Mouse (Mus musculus): ENCODE data around the gene Cep41.

Gene Cep41

DNA sequence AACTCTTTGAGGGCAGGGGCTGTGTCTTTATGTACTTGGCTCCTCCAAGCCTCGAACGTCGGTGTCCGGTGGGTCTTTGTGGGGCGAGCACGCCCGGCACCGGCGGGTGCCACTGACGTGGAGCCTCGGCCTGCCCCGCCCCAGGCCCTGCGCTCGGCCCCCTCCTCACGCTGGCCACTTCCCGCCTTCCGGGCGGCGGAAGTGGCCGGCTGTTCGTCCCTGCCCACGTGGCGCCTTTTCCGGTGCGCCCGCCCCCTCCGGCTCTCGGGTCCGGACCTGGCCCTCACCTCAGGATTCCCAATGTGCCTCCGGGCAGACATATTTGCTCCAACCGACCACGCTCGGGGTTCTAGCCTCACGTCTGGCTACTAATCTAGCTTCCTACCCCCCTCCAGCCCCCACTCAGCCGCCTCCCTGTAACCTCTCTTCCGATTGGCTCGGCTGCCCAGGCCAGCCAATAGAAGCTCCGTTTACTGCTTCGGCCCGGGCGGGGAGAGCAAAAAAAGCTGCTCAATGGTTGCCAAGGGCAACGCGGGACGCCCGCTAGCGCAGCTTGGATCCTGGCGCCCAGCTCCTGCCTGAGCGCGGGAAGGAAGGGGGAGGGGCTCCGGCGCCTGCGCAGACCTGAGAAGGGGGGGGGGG, at the start of gene Cep41:
TSS of gene Cep41 (minus strand) at position 400 of the 642 bp plus-strand sequence.
- DNase-seq (ENCODE audit: low read depth, low spot score): peak; percentile 96

DNA sequence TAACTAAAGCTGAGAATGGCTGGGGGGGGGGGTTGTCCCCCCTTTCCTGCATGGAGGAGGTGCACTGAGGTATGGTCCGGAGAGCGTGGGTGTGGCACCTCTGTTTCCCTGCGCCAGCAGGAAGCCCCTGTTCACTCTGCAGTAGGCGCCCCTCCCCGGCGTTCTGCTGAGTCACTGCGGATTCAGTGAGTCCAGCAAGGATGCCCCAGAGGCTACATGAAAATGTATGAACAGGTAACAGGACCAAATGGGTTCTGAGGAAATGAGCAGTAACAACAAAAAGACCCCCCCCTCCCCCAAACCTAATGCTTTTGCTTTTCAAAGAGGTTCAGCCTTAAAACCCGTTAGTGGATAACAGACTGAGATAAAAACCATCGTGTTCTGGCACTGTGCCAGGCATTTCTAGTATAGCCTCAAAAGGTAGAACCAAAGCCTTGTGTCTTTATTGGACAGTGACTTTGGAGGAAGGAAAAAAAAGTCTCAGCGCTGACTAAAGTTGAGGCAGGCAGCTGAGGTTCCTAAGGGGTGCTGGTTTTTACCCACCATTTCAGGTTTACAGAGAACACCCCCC, 45.7 kb upstream of the Cep41 start:
- no peak for DNase-seq (ENCODE audit: low read depth, low spot score)

DNA sequence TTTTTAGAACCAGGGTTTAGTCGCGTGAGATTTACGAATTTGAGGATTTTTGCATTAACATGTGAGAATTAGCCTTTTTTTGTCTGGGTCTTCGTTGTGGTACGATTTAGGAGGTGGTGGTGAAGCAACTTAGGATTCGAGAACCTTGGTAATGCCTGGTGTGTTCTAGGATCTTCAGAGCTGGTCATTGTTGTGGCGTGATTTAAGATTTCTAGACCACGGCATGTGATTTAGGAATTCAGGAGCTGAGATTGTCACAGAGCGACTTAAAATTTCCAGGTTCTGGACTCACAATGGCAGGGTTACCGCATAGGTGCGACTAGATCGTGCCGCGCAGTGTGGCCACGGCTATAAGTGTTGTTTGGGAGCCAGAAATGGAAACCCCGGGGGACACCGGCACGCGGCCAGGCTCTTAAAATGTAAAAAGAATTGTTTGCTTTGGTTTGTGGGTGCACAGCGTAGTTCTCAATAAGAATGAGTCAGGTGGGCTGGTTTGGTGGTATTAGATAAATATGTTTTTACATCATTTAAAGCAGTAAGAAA, 45.0 kb upstream of the Cep41 start:
- DNase-seq (ENCODE audit: low read depth, low spot score): no peak

DNA sequence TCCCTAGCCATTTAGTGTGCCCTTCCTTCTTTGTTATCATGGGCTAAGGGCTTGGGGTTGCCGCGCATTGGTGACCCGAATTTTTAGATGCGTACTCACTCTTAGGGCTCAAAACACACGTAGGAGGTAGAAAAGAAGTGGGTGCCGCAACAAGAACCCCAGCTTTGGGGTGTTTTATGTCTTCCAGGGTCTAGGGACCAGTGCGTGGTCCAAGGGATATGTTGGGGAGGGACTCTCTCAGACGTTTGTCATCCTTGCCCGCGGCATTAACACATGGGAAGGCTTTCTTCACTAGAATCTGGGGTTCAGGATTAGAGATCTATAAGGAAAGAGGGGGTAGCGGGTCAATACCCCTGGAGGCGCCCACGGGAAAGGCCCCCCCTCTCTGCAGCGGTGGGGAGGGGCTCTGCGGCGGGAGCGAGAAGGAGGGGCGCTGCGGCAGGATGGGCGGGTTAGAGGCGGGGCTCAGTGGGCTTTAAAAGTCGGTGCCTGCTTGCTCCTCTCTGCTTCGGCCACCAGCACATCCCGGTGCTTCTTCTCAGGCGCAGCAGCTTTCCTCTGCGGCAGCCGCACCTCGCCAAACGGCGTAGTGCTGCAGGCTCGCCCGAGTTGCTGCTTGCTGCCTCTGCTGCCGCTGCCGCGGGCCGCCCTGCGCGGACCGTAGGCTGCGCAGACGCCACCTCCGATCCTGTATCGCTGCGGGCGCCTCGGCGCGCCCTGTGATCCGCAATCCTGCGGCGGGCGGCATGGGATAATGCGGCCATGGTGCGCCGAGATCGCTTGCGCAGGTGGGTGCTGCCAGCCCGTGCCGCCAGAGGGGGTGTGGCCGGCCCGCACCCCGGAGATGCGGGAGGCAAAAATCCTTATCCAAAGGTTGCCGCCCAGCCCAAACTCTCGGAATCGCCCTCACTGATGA, 44.3 kb upstream of the Cep41 start:
- DNase-seq (ENCODE audit: low read depth, low spot score): no peak

DNA sequence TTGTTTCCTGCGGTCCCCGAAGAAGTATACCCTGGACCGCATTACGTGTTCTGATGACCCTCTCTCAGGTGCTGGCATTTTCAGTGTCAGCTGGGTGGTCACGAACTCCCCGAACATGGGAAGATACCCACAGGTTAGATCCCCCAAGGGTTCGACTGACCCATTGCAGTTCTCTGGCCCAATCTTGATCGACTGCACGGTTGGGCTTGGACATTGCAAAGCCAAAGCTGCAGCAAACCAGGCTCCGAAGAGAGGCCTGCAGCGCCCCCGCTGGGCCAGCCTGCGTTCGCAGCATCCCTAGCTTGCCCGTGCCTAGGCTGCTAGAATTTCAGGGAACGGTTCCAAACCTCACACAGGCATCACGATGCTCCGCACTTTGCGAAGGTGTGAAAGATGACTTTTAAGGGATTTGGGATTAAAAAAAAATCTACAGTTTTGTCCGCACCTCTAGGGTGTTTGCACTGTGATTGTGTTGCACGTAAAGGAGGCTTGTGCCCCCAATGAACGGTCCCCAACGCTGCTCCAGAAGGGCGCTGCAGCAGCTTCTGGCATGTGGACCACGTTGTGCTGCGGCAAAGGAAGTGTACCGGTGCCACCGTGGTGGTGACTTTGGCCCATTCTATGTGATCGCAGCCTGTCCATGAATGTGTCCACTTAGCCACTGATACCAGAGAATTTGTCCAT, 43.5 kb upstream of the Cep41 start:
- DNase-seq (ENCODE audit: low read depth, low spot score): no peak

DNA sequence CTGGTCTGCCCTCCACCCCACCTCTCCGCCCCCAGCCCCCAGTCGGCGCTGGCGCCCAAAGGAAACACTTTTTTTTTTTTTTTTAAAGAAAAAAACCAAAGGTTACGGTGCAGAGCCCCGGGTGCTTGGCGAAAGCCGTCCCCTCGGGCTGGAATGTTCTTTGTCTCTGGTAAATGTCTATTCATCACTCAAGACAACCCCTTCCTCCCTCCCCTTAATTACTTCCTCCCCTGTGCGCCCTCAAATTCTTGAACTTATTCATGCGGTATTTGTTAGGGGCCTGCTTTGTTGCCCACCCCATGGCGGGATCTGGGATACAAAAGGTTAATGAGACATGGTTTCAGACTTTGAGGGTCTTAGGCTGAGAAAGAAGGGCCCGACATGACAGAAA, 42.8 kb upstream of the Cep41 start:
- DNase-seq (ENCODE audit: low read depth, low spot score): no peak

DNA sequence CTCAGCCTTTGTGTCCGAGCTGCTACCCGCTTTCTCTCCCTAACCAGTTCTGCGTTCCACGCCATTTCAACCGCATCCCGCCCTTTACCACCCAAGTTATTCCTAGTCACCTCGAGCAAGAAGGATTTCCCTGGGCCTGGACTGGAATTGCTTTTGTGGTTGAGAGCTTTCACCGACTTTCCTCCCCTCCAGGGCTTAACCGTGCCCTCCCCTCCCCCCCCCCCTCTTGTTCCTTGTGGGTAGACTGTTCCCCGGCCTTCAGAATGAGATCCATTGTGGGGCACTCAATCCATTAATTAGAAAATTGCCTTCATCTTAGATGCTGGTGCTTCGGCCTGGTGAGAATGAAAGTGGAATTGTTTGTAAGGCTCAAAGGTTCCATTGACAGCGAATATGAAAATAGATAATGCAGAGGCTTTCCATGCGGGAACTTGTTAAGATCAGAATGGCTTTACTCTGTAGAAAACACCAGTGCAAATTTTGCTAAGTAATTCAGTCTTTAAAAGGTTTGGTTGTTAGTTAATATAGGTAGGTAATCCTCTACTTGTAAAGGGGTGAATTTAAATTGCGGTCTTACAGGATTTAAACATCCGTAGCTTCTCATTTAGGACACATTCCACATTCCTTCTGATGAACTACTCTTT, 42.3 kb upstream of the Cep41 start:
- DNase-seq (ENCODE audit: low read depth, low spot score): no peak

DNA sequence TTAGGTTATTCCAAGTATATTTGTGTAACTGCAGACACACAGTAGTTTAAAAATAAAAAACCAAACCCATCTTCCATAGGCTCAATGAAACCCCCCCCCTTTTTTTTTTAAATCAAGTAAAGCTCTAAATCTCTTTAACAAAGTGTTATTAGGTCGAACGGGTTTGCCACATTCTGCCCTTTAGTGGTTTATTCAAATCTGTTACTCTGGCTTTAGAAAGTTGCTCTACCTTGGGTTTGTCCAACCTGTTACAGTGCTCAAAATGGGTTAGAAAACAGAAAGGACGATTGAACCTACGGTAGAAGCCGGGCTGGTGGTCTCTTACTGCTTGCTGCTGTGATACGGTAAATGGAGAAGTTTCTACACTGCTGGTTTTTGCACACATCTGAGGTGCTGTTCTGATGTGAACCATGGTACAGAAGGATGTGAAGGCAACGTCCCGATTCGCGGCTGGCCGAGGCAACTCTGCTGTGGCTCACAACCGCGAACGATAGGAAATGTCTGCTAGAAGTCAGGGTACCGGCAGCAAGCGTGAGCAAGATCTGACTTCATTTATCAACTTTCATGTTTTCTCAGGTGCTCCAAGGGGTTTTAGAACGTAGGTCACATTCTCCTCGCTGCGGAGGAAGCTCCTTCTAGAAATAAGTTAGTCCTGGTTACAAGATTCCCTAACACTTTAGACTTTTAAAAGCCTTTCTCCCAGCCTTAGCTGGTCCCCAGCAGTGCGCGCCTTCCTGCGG, 41.6 kb upstream of the Cep41 start:
- no peak for DNase-seq (ENCODE audit: low read depth, low spot score)

DNA sequence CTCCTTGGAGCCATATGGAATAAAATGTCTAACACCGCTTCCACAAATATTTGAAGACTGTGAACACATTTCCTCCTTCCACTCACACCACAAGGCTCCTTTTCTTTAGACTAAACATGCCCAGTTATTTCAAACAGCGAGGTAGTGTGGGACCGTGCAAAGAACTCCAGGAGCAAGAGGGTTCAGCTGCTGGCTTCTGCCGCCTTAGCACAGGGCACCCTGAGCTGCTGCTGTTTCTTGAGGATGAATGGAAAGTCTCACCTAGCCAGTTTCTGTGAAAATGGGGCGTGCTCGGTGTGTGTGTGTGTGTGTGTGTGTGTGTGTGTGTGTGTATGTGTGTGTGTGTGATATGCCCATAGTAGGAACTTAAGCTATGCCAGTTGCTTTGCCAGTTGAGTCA, 40.9 kb upstream of the Cep41 start:
- no peak for DNase-seq (ENCODE audit: low read depth, low spot score)

DNA sequence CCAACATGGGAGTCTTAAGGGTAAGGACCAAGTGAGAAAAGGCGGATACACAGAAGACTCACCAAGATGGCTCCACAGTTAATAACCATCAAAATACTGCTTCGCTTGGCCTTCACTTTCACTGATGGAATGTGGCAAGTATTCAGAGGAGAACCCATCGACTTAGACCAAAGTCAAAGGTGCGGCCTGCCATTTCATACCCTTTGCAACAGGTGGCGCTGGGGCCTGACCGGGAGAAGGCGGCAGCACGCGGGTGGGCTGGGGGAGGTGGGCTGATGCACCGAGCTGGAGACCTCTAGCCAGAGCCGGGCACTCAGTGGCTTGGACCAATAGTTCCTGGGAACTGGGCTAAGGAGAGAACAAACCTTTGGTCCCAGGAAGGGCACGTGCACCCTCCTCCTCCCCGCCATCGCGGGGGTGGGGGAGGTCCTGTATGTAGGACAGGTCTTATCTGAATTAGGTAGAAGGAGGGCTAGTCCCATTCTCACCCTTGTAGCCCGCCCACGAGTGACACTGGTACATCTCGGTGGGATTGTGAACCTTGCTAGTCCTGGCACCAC, 39.1 kb upstream of the Cep41 start:
- no peak for DNase-seq (ENCODE audit: low read depth, low spot score)

DNA sequence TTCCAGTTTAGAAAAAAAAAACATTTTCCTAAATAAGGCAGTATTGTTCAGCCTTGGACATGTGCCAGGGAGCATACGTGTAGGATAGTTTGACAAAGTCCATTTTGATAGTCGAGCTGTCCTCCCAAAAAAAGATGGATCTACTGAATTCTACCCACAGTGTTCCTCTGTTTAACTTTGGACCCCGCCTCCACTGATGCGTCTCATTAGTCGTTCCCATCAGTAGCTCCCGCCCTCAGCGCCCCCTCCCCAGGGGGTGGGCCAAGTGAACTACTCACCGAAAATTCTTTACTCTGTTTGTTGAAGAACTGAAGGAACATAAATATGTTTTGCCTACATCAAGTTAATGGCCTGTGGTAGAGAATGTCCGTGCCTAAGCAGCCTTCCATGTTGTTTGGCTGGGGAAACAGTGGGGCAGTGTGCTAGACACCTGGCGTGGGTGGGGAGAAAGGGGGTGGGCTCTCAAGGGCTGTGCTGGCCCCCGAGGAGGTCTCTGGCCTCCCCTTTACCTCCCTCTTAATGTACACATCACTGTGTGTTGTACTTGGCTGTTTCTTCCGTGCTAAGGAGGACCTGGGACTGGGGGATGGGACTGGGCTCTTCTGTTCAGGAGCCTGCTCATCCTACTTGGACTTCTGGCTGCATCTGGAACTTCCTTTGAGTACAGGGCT, 36.9 kb upstream of the Cep41 start:
- no peak for DNase-seq (ENCODE audit: low read depth, low spot score)

DNA sequence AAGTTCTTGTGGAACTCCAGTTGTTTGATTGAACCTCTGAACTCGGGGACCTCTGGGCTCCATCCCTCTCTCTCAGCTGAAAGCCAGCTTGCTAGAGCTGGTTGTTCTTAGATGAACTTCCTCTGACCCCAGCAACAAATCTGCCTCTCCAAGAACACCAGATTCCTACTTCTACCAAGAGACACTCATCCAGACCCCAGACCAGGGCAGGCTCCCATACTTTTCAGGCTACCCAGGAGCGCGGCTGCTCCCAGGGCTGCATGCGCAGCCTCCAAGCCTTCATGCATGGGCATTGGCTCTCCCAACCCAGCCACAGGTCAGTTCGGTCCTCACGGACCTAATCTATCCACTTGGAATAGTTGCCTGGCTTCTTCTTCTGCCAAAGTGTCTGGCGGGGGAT, 29.8 kb upstream of the Cep41 start, which contains the start of gene Mest:
TSS of gene Mest (plus strand) at position 217 of the 400 bp plus-strand sequence.
- no peak for DNase-seq (ENCODE audit: low read depth, low spot score)

DNA sequence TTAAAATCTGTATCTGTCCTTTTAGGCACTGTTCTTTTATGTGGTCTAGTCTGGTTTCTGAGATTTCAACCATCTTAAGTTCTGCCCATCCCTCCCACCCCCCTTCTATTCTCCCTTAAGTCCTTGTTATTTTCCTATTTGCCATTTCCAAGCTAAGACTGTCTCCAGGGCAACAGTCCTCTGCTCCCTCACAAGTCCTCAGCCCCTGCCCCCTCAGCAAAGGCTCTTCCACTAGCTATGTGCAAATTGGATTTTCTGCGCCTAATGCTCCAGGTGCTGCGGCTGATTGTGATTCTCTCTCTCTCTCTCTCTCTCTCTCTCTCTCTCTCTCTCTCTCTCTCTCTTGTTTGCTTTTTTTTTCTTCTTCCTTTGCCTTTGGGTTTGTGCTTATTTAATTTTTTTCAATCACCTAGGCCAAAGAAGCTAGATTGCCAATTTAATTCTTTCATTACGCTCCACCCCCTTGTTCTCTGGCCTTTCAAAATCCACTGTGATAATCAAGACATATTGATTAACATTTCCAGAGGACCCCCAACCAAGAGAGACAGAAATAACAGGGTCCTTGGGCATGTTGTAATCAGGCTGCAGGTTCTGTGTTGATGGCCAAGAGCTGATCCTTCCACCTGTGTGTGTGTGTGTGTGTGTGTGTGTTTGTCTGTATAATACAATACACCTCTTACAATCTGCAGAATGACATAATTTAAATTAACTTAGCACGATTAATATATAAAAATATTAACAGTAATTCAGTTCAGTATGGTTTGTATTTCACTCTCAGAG, 29.0 kb upstream of the Cep41 start:
- no peak for DNase-seq (ENCODE audit: low read depth, low spot score)

DNA sequence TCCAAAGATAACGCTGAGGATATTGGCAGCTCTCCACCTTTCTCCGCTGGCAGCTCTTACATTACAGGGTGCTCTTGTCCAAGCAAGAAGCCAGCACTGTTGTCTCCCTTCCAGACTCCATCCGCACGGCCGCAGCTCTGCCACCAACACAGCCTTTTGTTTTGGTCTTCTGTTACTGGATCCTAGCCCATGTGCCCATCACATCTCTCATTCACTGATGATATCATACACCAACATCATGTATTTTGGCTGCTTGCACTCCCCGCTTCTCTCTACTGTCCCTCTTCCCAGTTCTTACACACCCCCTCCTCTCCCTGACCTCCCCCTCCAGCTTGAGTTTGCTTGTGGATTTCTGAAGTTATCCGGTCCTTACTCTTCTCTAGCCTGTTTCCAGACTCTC, 23.2 kb upstream of the Cep41 start:
- DNase-seq (ENCODE audit: low read depth, low spot score): no peak

DNA sequence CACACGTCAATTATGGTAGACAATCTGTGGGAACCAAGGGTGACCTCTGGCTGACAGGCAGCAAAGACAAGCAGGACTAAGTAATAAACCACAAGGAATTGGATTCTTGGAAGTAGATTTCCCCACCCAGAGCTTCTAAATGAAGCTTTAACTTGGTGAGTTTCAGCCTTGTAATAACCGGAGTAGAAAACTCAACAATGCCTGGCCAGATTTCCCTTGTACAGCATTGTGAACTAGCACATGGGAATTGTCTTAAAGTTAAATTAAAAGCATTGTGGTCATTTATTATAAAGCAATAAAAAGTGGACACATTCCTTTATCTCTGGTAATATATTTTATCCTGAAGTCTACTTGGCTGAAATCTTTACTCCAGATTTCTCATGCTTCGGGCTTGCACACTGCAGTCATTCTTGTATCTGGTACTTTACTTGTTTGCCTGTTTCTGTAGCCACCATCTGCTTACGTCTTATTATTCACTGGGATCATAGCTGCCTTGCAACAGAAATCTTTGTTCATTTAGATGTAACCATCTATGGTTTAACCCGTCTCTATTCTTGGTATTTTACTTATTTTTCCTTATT, 21.4 kb upstream of the Cep41 start:
- no peak for DNase-seq (ENCODE audit: low read depth, low spot score)

DNA sequence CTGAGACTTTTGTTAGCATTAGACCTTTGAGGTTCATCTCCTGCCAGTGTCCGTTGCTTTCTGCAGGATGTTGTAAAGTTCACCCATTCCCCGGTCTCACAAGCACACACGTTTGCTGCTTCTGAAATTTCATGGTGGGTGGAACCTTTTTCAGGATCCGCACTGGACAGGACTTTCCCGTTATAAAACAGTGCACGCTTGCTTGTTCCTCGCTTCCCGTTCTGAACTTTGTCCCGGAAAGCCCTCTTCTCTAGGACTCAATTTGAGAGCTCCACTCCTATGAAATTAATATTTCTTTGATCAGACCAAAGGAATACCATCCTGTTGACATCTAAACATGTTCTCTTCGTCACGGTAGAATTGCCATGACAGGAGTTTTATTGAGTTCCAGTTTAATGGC, 20.3 kb upstream of the Cep41 start:
- no peak for DNase-seq (ENCODE audit: low read depth, low spot score)

DNA sequence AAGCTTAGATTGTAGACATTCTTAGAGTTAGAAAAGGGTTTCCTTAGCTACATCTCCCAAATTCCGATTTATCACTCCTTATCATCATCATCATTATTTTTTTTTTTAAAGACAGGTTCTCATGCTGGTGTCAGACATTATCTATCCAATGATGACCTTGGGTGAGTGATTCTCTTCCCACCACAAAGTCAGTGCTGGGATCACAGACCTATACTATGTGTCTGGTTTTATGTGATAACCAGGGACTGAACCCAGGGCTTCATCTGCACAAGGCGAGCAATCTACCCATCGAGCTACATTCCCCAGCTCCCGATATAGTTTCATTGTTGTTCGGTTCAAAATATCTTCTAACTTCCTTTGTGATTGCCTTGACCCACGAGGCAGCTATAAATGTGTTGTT, 19.9 kb upstream of the Cep41 start:
- no peak for DNase-seq (ENCODE audit: low read depth, low spot score)

DNA sequence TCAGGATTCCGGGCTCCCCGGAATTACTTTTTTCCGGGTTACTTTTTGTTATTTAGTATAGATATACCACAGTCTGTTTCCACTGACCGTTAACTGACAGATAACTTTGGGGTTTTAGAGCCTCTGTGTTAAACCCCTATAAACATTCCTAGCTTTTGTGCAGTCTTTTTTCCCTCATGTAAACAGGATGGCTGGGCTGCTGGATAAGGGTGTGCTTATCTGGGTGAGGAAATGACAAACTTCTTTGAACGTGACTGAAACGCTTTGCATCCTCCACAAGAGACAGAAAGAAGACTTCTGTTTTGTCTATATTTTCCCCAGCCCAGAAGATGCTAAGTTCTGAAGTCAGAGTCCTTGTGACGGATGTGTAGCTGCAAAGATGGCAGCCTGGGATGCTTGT, 18.9 kb upstream of the Cep41 start:
- DNase-seq (ENCODE audit: low read depth, low spot score): no peak

DNA sequence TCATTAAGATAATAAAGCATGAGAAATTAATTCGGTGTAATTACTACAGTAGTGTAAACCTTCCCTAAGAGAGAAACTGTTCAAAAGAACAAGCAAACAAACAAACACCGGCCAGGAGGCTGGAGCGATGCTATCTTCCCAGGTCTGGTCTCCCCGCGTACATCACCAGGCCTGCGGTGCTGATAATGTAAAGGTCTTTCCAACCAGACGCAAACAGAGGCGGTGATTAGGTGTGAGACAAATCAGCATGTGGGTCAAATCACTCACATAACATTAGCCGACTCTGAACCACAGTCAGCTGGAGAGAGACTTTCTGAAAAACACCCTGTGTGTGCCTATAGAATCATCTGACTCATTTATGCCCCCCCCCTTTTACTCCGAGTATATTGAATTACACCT, 17.8 kb upstream of the Cep41 start:
- DNase-seq (ENCODE audit: low read depth, low spot score): no peak
